Mouse (Mus musculus) heart, embryonic 12.5 days (tissue): ENCODE data around the gene Stk17b. TPM values are rescaled to one million over a fixed set of nuclear protein-coding genes. Genes with fewer than 3 reads are reported as not detected.
"Not testable (repeated sequence)": the region's sequence is repeated elsewhere in the genome, so short reads cannot be mapped to it uniquely, and the experiment has no call there.

Source experiments
- ATAC-seq: fragments of 200-750 bp; cut with Nextera tagmentation; 2 replicates; pipeline ENCODE4 v1.8.0; 2017; ENCODE audit warnings: moderate TSS enrichment, moderate library complexity; ENCODE audit not compliant: insufficient number of reproducible peaks, low FRiP score
- H3K27ac ChIP-seq: fragments of 300-500 bp; sonication (generic); 2 replicates; pipeline ENCODE4 v1.5.1; 2016; ENCODE audit warnings: mild to moderate bottlenecking, moderate library complexity; ENCODE audit not compliant: poor library complexity, severe bottlenecking
- H3K27me3 ChIP-seq: fragments of 300-500 bp; sonication (generic); replicated peaks from 2 replicates; pipeline ENCODE4 v1.6.1; 2016; ENCODE audit warnings: mild to moderate bottlenecking, moderate library complexity
- H3K36me3 ChIP-seq: fragments of 300-500 bp; sonication (generic); 2 replicates; pipeline ENCODE4 v1.6.1; 2016; ENCODE audit warnings: mild to moderate bottlenecking, moderate library complexity
- H3K4me1 ChIP-seq: fragments of 300-500 bp; sonication (generic); replicated peaks from 2 replicates; pipeline ENCODE4 v1.6.1; 2016; ENCODE audit warnings: mild to moderate bottlenecking
- H3K4me2 ChIP-seq: fragments of 300-500 bp; sonication (generic); 2 replicates; pipeline ENCODE4 v1.6.1; 2016; ENCODE audit warnings: mild to moderate bottlenecking, moderate library complexity
- H3K4me3 ChIP-seq: fragments of 300-500 bp; sonication (generic); 2 replicates; pipeline ENCODE4 v1.5.1; 2016; ENCODE audit warnings: mild to moderate bottlenecking
- H3K9ac ChIP-seq: fragments of 300-500 bp; sonication (generic); 2 replicates; pipeline ENCODE4 v1.6.1; 2016; ENCODE audit warnings: mild to moderate bottlenecking, moderate library complexity
- H3K9me3 ChIP-seq: fragments of 300-500 bp; sonication (generic); replicated peaks from 2 replicates; pipeline ENCODE4 v1.6.1; 2016; ENCODE audit warnings: mild to moderate bottlenecking, moderate library complexity
- WGBS: fragments of 180-500 bp; shearing (Covaris S2); methylation state at CpG from one replicate; pipeline ENCODE4 v1.1.7; 2016; 5-methylcytosine and 5-hydroxymethylcytosine counted together
- polyA plus RNA-seq: library from polyadenylated mRNA; unstranded; fragments of >200 nt; fragmentation: Nextera tagmentation; extraction: Ambion mirVana; gene quantifications from 2 replicates; pipeline ENCODE4 v1.2.1, GENCODE M21; 2016

Stk17b gene
- polyA plus RNA-seq, 1 experiment from 2014 or later: 20.3 TPM

DNA sequence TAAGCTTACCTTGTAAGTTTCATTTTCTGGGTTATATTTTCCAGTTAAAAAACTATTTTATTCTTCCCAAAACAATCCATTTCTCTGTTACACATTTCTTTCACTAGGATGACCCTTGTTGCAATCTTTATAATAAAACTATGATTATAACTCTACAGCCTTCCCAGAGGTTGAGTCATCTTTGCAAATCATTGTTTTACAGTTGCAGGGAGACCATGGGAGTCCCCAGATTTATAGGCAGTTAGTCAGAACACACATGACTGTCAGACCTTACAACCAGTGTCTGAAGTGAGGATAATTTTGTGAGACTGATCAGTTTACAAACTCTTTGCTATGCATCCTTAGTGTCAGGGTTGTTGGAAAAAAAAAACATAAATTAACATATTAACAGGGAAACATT lies 63.7 kb downstream of the Stk17b start:
- Histone ChIP-seq H3K9me3 (no peaks in the 10 kb centered on the region), H3K4me3 (no peak overlapping the region), H3K27me3 (no peaks in the 10 kb centered on the region), H3K36me3 (no peaks in the 10 kb centered on the region), H3K4me1 (no peaks in the 10 kb centered on the region), H3K4me2 (no peak overlapping the region), H3K9ac (no peak overlapping the region), H3K27ac (no peak overlapping the region)
- no peak for ATAC-seq

DNA sequence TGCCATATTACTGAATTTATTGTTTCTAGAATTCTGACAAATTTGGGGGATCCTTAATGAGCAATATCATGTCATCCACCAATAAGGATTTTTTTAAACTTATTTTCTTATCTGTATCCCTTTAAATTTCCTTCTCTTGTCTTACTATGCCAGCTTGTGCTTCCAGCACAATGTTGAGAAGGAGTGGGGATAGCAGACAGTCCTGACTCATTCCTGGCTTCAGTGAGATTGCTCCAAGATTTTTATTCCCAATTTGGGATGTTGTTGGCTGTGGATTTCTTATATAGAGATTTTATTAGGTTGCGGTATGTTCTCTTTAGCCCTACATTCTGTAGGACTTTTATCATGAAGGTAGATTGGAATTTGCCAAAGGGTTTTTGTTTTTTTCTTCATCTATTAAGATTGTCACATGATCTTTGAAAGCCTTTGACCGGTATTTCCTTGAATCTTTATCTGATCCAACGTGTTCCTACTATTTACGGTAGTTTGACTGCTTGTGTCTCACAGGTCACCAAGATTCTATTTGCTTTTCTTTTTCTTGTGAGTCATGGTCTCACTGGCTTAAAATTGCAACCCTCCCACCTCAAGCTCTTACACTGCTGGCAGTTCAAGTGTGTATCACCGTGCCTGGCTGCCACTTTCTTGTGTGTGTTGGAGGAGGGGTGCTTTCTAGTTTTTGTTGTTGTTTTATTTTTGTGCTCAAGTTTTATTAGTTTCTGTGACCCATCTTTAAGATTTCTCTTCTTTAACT lies 64.2 kb downstream of the Stk17b start:
- H3K4me1 ChIP-seq: no peaks in the 10 kb centered on the region
- no peaks in the 10 kb centered on the region for H3K9me3 ChIP-seq
- H3K27me3 ChIP-seq: no peaks in the 10 kb centered on the region
- 57% methylated on average over 5 of the region's 5 CpGs for WGBS
- H3K9ac ChIP-seq: no peak overlapping the region
- ATAC-seq: no peak
- H3K4me3 ChIP-seq: no peak overlapping the region
- no peak overlapping the region for H3K4me2 ChIP-seq
- H3K27ac ChIP-seq: no peak overlapping the region
- no peaks in the 10 kb centered on the region for H3K36me3 ChIP-seq

DNA sequence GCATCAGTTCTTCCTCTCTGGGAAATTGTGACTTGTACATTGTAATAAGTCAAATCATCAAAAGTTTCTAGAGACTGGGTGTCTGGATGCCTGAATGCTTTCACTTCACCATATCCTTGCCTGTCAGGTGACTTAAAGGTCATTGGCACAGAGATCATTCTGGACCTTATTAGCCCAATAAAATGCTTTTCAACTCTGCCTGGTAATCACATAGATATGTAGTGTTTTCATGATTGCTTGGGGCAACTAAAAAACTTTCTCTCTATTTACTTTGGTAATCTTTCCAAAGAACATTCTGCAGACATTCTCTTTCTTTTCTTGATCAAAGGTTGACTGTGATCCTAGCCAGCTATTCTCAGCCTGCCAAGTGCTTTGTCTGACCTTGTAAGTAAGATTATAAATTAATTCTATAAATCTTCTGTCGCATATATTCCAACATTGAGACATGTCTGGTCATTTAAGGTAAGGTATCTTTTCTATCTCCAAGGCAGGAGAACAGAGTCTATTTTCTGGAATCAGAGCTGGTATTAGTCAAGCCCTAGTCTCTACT lies 69.0 kb downstream of the Stk17b start:
- no peak for ATAC-seq
- no peaks in the 10 kb centered on the region for H3K4me1 ChIP-seq
- H3K27me3 ChIP-seq: no peaks in the 10 kb centered on the region
- H3K4me3 ChIP-seq: no peak overlapping the region
- no peak overlapping the region for H3K4me2 ChIP-seq
- no peaks in the 10 kb centered on the region for H3K9me3 ChIP-seq
- no peak overlapping the region for H3K9ac ChIP-seq
- no peak overlapping the region for H3K27ac ChIP-seq
- no peaks in the 10 kb centered on the region for H3K36me3 ChIP-seq
- 69% methylated on average over 1 of the region's 1 CpGs for WGBS

DNA sequence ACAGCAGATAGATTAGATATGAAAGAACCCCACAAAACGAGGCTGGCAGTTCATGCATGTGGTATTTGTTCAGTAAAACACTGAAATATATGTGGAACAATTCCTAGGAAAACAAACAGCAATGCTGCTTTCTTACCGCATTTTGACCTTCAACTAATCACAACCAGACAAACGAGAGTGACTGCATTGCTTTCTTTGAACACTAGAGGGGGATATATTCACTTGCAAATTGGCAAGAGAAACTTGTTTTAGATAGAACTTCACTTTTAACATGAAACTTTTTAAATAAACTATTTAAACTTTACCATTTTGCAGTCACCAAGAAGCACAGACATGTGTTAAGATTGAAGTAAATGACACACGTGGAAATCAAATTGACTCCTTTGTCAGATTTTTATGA lies 69.6 kb downstream of the Stk17b start:
- no peak overlapping the region for H3K27ac ChIP-seq
- H3K9ac ChIP-seq: no peak overlapping the region
- no peaks in the 10 kb centered on the region for H3K36me3 ChIP-seq
- WGBS: 3% methylated on average over 4 of the region's 4 CpGs
- H3K4me1 ChIP-seq: no peaks in the 10 kb centered on the region
- no peak overlapping the region for H3K4me3 ChIP-seq
- no peaks in the 10 kb centered on the region for H3K9me3 ChIP-seq
- no peak for ATAC-seq
- H3K27me3 ChIP-seq: no peaks in the 10 kb centered on the region
- H3K4me2 ChIP-seq: no peak overlapping the region

DNA sequence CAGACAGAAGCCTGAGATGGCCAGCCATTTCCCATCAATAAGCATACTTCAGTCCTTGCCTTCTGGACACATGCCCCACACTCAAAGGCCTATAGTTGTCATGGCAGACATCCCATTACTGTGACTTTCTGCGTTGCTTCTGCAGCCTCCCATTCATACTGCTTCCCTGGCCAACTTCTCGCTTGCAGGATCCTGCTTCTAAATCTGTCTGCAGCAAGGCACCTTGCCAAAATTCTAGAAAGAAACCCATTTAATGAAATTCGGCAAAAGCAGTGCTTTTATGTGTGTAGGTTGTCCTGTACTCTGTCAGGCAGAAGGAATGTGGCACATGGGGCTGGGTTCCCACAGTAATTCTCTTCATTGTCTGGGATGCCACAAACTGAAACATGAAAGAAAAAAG lies 71.6 kb downstream of the Stk17b start:
- not testable (repeated sequence) for H3K4me2 ChIP-seq, H3K27me3 ChIP-seq, H3K9ac ChIP-seq, H3K36me3 ChIP-seq, H3K4me3 ChIP-seq, ATAC-seq, H3K9me3 ChIP-seq, H3K4me1 ChIP-seq, H3K27ac ChIP-seq
- 43% methylated on average over 3 of the region's 3 CpGs for WGBS

DNA sequence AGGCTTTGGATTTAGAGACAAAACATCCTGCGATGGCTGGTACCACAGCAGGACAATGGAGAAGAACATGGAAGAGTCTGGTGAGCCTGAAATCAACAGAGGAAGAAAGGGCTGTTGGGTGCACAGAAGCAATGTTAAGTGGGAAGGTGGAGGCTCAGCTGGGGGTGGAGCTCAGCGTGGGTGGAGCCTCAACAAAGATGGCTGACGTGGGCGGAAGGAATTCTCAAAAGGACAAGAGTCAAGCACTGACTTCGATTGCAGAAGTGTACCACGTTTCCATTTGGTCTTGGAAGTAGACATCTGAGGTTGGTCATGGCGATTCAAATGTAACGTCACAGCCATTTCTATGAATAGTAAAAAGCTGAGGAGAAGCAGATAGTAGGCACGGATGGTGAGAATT lies 74.0 kb downstream of the Stk17b start:
- Histone ChIP-seq H3K27me3 (no peaks in the 10 kb centered on the region), H3K36me3 (no peaks in the 10 kb centered on the region), H3K4me3 (no peak overlapping the region), H3K9ac (no peak overlapping the region), H3K4me1 (0 out of 2 replicates have a peak, but pooled peaks cover 10% of the 10 kb centered on the region), H3K4me2 (no peak overlapping the region), H3K9me3 (no peaks in the 10 kb centered on the region), H3K27ac (no peak overlapping the region)
- 89% methylated on average over 9 of the region's 9 CpGs for WGBS
- ATAC-seq: no peak

DNA sequence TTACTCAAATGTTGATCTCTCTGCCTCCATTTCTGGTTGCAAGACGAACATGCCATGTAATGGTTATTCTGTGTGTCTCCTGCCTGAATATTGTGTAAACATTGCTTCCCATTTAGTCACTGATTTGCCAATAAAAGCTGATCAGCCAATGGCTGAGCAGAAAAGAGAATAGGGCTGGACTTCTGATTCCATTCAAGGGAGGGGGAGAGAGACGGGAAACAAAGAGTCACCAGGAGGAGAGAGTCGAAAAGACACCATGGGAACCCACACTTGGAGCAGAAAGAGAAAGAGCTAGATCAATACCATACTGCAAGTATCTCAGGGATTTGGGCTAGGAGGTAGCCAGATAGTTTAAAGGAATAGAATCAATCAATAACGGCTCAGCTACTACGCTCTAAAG lies 75.4 kb downstream of the Stk17b start:
- 80% methylated on average over 5 of the region's 5 CpGs for WGBS
- H3K9me3 ChIP-seq, H3K36me3 ChIP-seq, H3K9ac ChIP-seq, H3K4me2 ChIP-seq, H3K27ac ChIP-seq, ATAC-seq, H3K27me3 ChIP-seq, H3K4me3 ChIP-seq: not testable (repeated sequence)
- H3K4me1 ChIP-seq: 0 out of 2 replicates have a peak, but pooled peaks cover 12% of the 10 kb centered on the region

DNA sequence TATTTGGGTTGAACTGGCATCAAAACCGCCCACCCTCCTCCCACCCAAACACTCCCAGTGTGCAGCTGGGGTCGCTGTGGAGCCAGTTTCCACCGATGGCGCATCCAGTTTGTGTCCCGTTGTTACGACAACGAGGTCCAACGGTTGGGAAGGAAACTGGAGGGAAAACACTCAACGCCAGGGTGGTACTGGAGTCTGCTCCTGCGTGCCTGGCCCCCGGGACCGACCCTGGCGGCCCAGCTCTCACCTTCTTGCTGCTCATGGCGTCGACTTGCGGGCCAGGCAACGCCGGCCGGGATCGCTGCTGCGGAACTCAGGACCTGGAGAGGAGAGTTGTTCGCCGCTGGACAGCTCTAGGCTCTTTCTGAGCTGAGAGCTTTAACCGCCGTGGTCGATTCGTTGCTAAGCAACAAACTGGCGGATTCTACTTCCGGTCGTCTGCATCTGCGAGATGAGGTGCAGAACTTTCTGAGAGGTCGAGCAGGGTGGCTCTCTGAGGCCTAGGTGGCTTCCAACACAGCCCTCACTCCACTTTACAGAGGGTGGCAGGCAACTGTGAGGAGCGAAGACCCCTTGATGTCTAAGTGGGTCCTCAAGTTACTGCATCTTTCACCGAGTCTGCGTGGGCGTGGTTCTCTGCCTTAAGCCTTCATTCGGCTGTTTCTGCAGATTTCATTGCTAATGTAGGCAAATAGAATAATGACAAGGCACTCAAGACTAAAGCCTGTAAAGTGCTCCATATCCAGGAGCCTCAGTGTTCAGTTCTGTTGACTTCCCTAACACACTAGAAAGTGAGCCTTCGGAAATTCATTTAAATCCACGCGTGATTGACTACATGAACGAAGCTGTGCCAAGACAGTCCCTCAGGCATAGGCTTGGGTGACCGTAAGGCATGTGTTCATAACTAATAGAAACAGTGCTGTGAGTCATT lies 78.3 kb downstream of the Stk17b start, which contains the start of gene Dnah7a:
Gene Dnah7a, minus strand, starts transcription at position 354 of the 931 bp plus-strand sequence.
- Histone ChIP-seq H3K27me3 (no peaks in the 10 kb centered on the region), H3K4me2 (peak within 1 kb of the TSS; percentile 95), H3K4me1 (0 out of 2 replicates have a peak, but pooled peaks cover 12% of the 10 kb centered on the region), H3K9ac (peak within 1 kb of the TSS; percentile 67), H3K9me3 (no peaks in the 10 kb centered on the region), H3K36me3 (no peaks in the 10 kb centered on the region), H3K4me3 (peak within 1 kb of the TSS; percentile 55), H3K27ac (peak within 1 kb of the TSS; percentile 38; the same call in 1 of the 2 replicates)
- 14% methylated on average over 42 of the region's 42 CpGs for WGBS
- ATAC-seq: peak; percentile 48

Other genes starting within 250 kb of the Stk17b start
- gene Dnah7a, start 78.4 kb downstream of the Stk17b start, polyA plus RNA-seq: 0.58 and 1.8 TPM in 2 replicates